In the genomic region with DNA sequence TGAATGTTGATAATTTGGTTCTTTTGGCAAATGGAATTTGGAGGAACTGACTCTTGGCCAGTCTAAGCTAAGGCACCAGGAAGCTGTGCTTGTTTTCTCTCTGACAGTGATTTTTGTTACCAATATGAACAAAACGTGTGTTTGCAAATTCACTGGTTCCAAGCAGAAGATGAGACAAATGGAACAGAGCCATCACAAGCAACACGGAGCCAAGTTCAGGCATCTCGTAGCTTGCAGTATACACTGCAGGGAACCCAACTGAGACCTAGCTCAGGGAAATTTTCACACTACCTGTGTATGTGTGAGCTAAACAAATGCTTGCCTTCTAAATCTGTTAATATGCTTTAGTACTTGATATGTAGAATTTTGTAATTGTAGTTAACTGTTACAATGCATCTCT, we compare ENCODE assay signal across 12 mouse cellular contexts.
A peak's percentile ranks its signal among the peaks of the same experiment; 100 is the strongest.
DNase-seq lines count a peak whose midpoint lies in the region.
"Had no signal": no experiment of that assay in that cellular context is flagged by ENCODE, and none has a peak within 500 bp of the region (broad histone marks: within the 10 kb centered on the region; RNA-seq: fewer than 3 reads in every experiment).

No protein-coding gene starts in this region.

- DNase-seq in brain, adult 2 months (ENCODE audit: low read depth, low spot score) = peak; percentile 85
- peak; percentile 33 for DNase-seq in cerebellum, adult 11 months
- DNase-seq in cerebellum, adult 8-10 months = peak; percentile 43
- peak; percentile 46 to 66 for DNase-seq in cerebellum, postnatal 14 days
- no peak for DNase-seq in layer of hippocampus, adult 8-10 months (ENCODE audit: low spot score in 2 of 2)
- DNase-seq in urinary bladder, postnatal 36 days (ENCODE audit: low spot score in 2 of 2) = no peak
- no peak for DNase-seq in thymus, adult 18-20 months
- DNase-seq: adrenal gland, adult 2 months; adrenal gland, postnatal 25 days; gastrocnemius, adult 2 months; gastrocnemius, postnatal 25 days; kidney, adult 18-20 months had no signal

Comparison
In these comparisons a context has a peak if more than half of its experiments do, and no peak if none do; other contexts are left out.
1. DNase-seq: peak in brain, adult 2 months (single experiment), cerebellum, adult 11 months (single experiment), cerebellum, adult 8-10 months (single experiment) and cerebellum, postnatal 14 days (2 of 2); none in layer of hippocampus, adult 8-10 months (0 of 2), urinary bladder, postnatal 36 days (0 of 2) and thymus, adult 18-20 months (0 of 2).